Mouse (Mus musculus) C2C12 (cell line): ENCODE data around the gene Ahdc1.

Experiments
- CEBPB ChIP-seq: IDR thresholded peaks from one replicate; pipeline ENCODE4 v1.6.1; 2011; ENCODE audit warnings: low read depth, mild to moderate bottlenecking, control low read depth, moderate library complexity
- CTCF ChIP-seq: IDR thresholded peaks from one replicate; pipeline ENCODE4 v1.5.1; 2011; ENCODE audit not compliant: control insufficient read depth, insufficient read depth, insufficient read length
- MYOG ChIP-seq: IDR thresholded peaks from one replicate; pipeline ENCODE4 v1.6.1; 2011; ENCODE audit not compliant: control insufficient read depth, insufficient read length; ENCODE audit errors: extremely low read depth

- TF ChIP-seq CTCF (no peak), MYOG (no peak), CEBPB (no peak)
Measured at GRCm38 (mm10) chr4:133083991-133084861, 73.2 kb downstream of the Ahdc1 start.
